Mouse (Mus musculus): Measurements from ENCODE around the gene Iqch. TPM values are rescaled to one million over a fixed set of nuclear protein-coding genes. Genes with fewer than 3 reads are reported as not detected.

Iqch gene
- polyA plus RNA-seq, 1 experiment: not detected

DNA sequence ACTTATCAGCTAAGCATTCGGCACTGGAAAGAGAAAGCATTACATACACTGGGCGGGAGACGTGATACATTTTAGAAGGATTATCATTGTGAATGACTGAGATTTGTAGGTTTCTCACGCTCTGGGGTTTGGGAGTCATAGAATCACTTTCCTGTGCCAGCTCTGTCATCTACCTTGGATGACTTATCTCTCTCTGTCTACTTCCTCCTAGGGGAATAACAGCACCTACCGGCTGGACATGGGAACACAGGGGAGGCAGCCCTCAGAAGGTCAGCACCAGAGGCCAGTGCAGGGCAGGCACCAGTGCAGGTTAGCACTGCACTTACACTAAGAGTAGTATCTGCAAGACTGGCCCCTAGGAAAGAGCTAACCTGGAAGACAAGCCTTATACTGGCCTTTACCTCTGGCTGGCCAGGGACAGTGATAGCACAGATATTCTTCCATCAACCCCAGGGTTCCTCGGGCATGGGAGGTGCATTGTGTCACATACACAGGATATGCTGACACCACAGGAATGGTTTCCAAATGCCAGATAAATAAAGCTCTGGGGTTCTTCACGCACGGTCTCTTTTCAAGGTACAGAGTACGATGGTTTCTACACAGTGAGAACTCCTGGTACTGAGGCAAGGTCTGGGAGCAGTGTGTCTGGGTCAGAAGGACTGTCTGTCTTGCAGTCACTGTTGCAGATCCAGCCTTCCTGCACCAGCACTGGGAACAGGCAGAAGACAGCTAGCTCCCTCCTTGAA is 69.2 kb downstream of the Iqch start:
- no peaks in the 10 kb centered on the region for H3K36me3 ChIP-seq (ENCODE audit: control insufficient read depth)
- peaks cover 3% of the 10 kb centered on the region; the same call in 1 of the 2 replicates for H3K9me3 ChIP-seq (ENCODE audit: control insufficient read depth, low read length)
- H3K4me3 ChIP-seq (replicated peaks): no peak overlapping the region
- TF ChIP-seq TAL1 (IDR thresholded peaks at IDR 0.05; ENCODE audit: low read length) (no peak), GATA1 (IDR thresholded peaks at IDR 0.05; ENCODE audit: low read length) (no peak)
- no peaks in the 10 kb centered on the region for H3K27me3 ChIP-seq (ENCODE audit: control insufficient read depth)
- no peaks in the 10 kb centered on the region for H3K4me1 ChIP-seq (ENCODE audit: control insufficient read depth)

DNA sequence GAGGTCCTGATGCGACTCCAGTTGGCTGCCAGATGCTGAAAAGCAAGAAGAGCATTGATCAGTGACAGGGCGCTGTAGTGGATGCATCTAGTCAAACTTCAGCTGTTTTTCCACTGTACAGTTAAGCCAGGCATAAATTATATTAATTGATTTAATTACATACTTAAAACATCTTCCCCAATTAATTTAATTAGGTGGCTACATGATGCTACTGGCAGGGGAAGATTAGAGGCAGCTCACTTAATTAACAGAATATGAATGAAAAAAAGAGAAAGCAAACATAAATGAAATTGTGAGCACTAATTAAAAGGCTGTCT is 78.4 kb downstream of the Iqch start:
- no peaks in the 10 kb centered on the region for H3K4me1 ChIP-seq (ENCODE audit: control insufficient read depth)
- H3K4me3 ChIP-seq (replicated peaks): no peak overlapping the region
- no peak for TF ChIP-seq GATA1 (IDR thresholded peaks at IDR 0.05; ENCODE audit: low read length)
- TF ChIP-seq TAL1 (IDR thresholded peaks at IDR 0.05; ENCODE audit: low read length): no peak
- no peaks in the 10 kb centered on the region for H3K27me3 ChIP-seq (ENCODE audit: control insufficient read depth)
- no peaks in the 10 kb centered on the region for H3K9me3 ChIP-seq (ENCODE audit: control insufficient read depth, low read length)
- H3K36me3 ChIP-seq (ENCODE audit: control insufficient read depth): no peaks in the 10 kb centered on the region

DNA sequence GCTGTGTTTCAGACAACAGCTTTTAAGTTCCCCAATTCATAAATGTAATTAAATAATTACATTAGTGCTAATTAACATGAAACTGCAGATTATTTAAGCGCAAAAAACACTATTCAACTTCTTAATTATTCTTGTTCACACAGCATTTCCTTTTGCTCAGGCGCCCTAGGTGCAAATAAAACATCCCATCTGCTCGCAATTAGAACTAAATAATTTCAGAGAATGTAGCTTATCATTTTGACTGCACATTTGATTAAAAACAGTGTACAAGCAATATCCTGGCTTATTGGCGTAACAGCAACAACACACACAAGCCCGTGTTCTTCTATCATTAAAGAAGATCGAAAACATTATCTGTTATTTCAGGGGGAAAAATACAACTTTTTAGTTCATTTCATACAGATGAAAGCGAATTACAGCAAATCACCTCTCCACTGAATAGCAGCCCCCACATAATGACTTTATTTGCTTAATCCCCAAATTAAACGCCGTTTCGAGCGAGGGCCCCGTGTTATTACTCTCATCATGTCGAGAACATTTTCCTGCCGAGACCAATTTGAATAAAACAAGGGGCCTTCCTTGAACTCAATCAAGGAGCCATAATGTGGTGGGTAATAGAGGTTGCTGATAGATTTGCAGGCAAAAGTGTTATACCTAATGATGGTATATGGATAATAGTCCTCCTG is 78.9 kb downstream of the Iqch start:
- Histone ChIP-seq H3K4me3 (replicated peaks) (no peak overlapping the region), H3K36me3 (ENCODE audit: control insufficient read depth) (no peaks in the 10 kb centered on the region), H3K4me1 (ENCODE audit: control insufficient read depth) (no peaks in the 10 kb centered on the region), H3K27me3 (ENCODE audit: control insufficient read depth) (no peaks in the 10 kb centered on the region), H3K9me3 (ENCODE audit: control insufficient read depth, low read length) (no peaks in the 10 kb centered on the region)
- TF ChIP-seq TAL1 (IDR thresholded peaks at IDR 0.05; ENCODE audit: low read length) (no peak), GATA1 (IDR thresholded peaks at IDR 0.05; ENCODE audit: low read length) (no peak)

DNA sequence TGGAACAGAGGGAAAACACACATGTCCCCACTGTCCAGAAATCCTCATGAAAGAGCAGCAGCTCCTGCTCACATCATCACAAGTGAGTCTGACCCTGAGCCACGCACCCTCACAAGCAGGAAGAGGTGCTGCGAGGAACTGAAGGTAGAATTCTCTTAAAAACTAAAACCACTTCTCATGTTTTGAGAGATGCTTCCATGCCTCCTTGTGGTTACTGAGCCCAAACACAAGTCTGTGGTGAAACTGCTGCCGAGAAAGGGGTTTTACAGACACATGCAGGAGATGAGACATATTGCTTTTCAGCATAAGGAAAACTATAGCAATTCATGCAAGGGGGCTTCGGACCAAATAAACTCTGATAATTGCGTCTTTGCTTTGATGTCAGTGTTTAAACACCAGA is 89.4 kb downstream of the Iqch start:
- Histone ChIP-seq H3K9me3 (ENCODE audit: control insufficient read depth, low read length) (no peaks in the 10 kb centered on the region), H3K36me3 (ENCODE audit: control insufficient read depth) (no peaks in the 10 kb centered on the region)
- TF ChIP-seq GATA1 (IDR thresholded peaks at IDR 0.05; ENCODE audit: low read length) (no peak), TAL1 (IDR thresholded peaks at IDR 0.05; ENCODE audit: low read length) (no peak)

DNA sequence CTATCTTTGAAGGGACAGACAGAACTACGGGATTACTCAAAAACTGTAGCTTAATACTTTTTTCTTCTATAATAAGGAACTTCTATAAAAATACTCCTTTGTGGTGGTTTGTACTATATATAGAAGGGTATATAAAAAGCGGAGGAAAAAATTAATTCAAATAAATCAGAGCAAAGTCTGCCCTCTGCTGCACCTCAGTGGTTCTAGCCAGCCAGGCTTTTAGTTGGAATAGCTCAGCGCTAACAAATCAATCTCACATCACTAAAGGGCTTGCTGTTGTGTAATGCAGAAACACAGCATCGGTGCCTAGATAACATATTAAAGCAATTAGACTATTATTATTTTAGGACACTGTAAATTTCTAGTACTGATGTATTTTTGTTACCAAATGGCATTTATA is 91.3 kb downstream of the Iqch start:
- Histone ChIP-seq H3K27me3 (ENCODE audit: control insufficient read depth) (no peaks in the 10 kb centered on the region; the same call in 1 of the 2 replicates), H3K36me3 (ENCODE audit: control insufficient read depth) (no peaks in the 10 kb centered on the region), H3K9me3 (ENCODE audit: control insufficient read depth, low read length) (no peaks in the 10 kb centered on the region), H3K4me1 (ENCODE audit: control insufficient read depth) (no peaks in the 10 kb centered on the region), H3K4me3 (replicated peaks) (no peak overlapping the region)
- TF ChIP-seq GATA1 (IDR thresholded peaks at IDR 0.05; ENCODE audit: low read length) (no peak), TAL1 (IDR thresholded peaks at IDR 0.05; ENCODE audit: low read length) (no peak)

More for the DNA sequence above, 89.4 kb downstream of the Iqch start:
- H3K4me3 ChIP-seq (replicated peaks): no peak overlapping the region
- H3K27me3 ChIP-seq (ENCODE audit: control insufficient read depth): no peaks in the 10 kb centered on the region; the same call in 1 of the 2 replicates
- no peaks in the 10 kb centered on the region for H3K4me1 ChIP-seq (ENCODE audit: control insufficient read depth)

DNA sequence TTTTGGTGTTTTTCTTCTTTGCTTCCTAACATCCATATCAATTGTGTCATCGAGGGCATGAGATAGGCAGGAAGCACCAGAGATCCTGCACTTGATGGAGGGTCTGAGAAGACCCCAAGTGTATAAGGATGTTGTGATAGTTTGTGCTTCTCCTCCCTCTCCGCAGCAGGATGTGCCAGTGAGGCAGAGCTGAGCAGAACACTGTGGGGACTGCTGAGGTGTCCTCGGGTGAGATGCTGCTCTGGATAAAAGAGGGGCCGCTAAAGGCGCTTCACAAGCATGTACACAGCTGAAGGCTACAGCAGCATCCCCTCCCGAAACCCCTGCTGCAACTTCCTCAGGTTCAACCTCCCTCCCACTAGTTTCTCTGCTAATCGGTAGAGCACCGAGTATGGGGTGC is 95.2 kb downstream of the Iqch start:
- no peaks in the 10 kb centered on the region; the same call in 1 of the 2 replicates for H3K27me3 ChIP-seq (ENCODE audit: control insufficient read depth)
- no peak overlapping the region for H3K4me3 ChIP-seq (replicated peaks)
- H3K9me3 ChIP-seq (ENCODE audit: control insufficient read depth, low read length): no peaks in the 10 kb centered on the region
- TF ChIP-seq TAL1 (IDR thresholded peaks at IDR 0.05; ENCODE audit: low read length) (no peak), GATA1 (IDR thresholded peaks at IDR 0.05; ENCODE audit: low read length) (no peak)
- H3K4me1 ChIP-seq (ENCODE audit: control insufficient read depth): no peaks in the 10 kb centered on the region
- no peaks in the 10 kb centered on the region for H3K36me3 ChIP-seq (ENCODE audit: control insufficient read depth)

DNA sequence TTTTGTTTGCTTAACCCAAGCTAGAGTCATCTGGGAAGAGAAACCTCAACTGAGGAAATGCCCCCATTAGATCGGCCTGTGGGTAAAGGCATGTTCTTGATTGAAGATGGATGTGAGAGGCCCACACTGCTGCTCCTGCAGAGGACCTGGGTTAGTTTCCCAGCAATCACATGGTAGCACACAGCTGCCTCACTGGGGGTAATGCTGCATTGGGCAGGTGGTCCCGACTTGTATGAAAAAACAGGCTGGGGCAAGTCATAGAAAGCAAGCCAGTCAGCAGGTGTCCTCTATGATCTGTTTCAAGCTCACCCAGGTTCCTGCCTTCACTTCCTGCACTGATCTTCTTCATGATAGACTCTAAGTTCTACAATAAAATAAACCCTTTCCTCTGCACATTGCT is 98.4 kb downstream of the Iqch start:
- Histone ChIP-seq H3K4me1 (ENCODE audit: control insufficient read depth) (no peaks in the 10 kb centered on the region), H3K27me3 (ENCODE audit: control insufficient read depth) (no peaks in the 10 kb centered on the region)
- TF ChIP-seq GATA1 (IDR thresholded peaks at IDR 0.05; ENCODE audit: low read length) (no peak), TAL1 (IDR thresholded peaks at IDR 0.05; ENCODE audit: low read length) (no peak)

DNA sequence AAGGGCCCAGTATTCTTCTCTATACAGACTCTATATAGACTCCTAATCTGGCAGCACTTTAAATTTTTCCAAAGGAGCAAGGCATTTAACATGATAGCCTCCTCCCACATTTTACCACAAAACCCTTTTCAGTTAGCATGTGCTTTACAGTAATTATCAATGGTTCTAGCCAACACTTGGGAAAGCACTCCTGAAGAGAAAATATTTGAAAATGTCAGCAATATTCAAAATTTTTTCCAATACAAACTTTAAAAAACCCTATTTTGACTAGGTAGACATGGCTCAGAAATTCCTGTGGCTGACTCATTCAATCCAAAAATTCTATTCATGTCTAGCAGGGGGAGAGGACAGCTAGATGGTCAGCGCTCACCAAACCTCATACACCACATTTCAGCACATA is 100.8 kb downstream of the Iqch start:
- Histone ChIP-seq H3K27me3 (ENCODE audit: control insufficient read depth) (no peaks in the 10 kb centered on the region), H3K4me3 (replicated peaks) (no peak overlapping the region), H3K36me3 (ENCODE audit: control insufficient read depth) (no peaks in the 10 kb centered on the region), H3K4me1 (ENCODE audit: control insufficient read depth) (no peaks in the 10 kb centered on the region), H3K9me3 (ENCODE audit: control insufficient read depth, low read length) (no peaks in the 10 kb centered on the region)
- no peak for TF ChIP-seq GATA1 (IDR thresholded peaks at IDR 0.05; ENCODE audit: low read length)
- TF ChIP-seq TAL1 (IDR thresholded peaks at IDR 0.05; ENCODE audit: low read length): no peak

More for the DNA sequence above, 98.4 kb downstream of the Iqch start:
- Histone ChIP-seq H3K9me3 (ENCODE audit: control insufficient read depth, low read length) (no peaks in the 10 kb centered on the region), H3K4me3 (replicated peaks) (no peak overlapping the region), H3K36me3 (ENCODE audit: control insufficient read depth) (no peaks in the 10 kb centered on the region)

DNA sequence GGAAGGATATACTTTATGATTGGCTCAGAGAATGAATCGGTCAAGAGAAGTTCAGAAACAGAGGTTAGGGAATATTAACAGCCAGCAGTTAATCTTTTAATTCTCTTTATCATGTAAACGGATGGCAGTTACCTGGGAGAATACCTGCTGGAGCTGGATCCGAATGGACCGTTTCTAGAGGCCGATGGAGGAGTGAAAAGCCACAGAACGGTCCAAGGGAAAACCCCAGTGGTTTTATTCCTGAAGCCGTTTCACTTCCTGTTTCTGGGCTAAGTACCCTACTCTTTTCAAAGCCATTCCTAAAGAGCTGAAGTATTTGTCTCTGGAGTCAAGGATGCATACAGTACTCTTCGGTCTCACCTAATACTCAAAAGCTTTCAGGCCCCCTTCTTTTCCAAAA is 102.4 kb downstream of the Iqch start:
- Histone ChIP-seq H3K4me3 (replicated peaks) (no peak overlapping the region), H3K9me3 (ENCODE audit: control insufficient read depth, low read length) (no peaks in the 10 kb centered on the region), H3K27me3 (ENCODE audit: control insufficient read depth) (no peaks in the 10 kb centered on the region), H3K36me3 (ENCODE audit: control insufficient read depth) (no peaks in the 10 kb centered on the region), H3K4me1 (ENCODE audit: control insufficient read depth) (peaks cover 7% of the 10 kb centered on the region)
- TF ChIP-seq GATA1 (IDR thresholded peaks at IDR 0.05; ENCODE audit: low read length): no peak
- no peak for TF ChIP-seq TAL1 (IDR thresholded peaks at IDR 0.05; ENCODE audit: low read length)

All from erythroblast, embryonic 14.5 days (primary cell).